Mouse (Mus musculus): Measurements from ENCODE around the gene Gm21761. TPM values are rescaled to one million over a fixed set of nuclear protein-coding genes. Genes with fewer than 3 reads are reported as not detected.

Gene Gm21761
- total RNA-seq, 2 experiments from 2014 or later, result not detected

Other genes with a start within 250 kb of the Gm21761 start
- 20.1 and 21.7 TPM in 2 replicates for gene Hmgcs1, start 238.9 kb downstream of the Gm21761 start, total RNA-seq (2015)
- 26.5 and 34.3 TPM in 2 replicates for gene Hmgcs1, start 238.9 kb downstream of the Gm21761 start, total RNA-seq (2017)
- gene Nim1k, start 173.4 kb downstream of the Gm21761 start, total RNA-seq (2015), result 0.59 and 1.3 TPM in 2 replicates
- gene Nim1k, start 173.4 kb downstream of the Gm21761 start, total RNA-seq (2017), result 0.50 and 0.54 TPM in 2 replicates
- 59.6 and 67.6 TPM in 2 replicates for gene Zfp131, start 138.4 kb downstream of the Gm21761 start, total RNA-seq (2015)
- gene Zfp131, start 138.4 kb downstream of the Gm21761 start, total RNA-seq (2017), result 50.9 and 64.3 TPM in 2 replicates
- gene AF067063, start 99.1 kb downstream of the Gm21761 start, total RNA-seq (2015), result not detected in 2 replicates
- not detected in 2 replicates for gene AF067063, start 99.1 kb downstream of the Gm21761 start, total RNA-seq (2017)
- gene D13Ertd608e, start 93.3 kb downstream of the Gm21761 start, total RNA-seq (2015), result not detected in 2 replicates
- not detected in 2 replicates for gene D13Ertd608e, start 93.3 kb downstream of the Gm21761 start, total RNA-seq (2017)
- gene Tcstv1, start 34.5 kb downstream of the Gm21761 start, total RNA-seq (2015), result not detected in 2 replicates
- gene Tcstv1, start 34.5 kb downstream of the Gm21761 start, total RNA-seq (2017), result not detected in 2 replicates
- gene B020031M17Rik, start 21.5 kb upstream of the Gm21761 start, total RNA-seq (2015), result not detected in 2 replicates
- gene B020031M17Rik, start 21.5 kb upstream of the Gm21761 start, total RNA-seq (2017), result not detected in 2 replicates
- 3.7 TPM in 1 of 2 replicates, not detected in the other for gene Gm36079, start 97.7 kb upstream of the Gm21761 start, total RNA-seq (2015)
- gene Gm36079, start 97.7 kb upstream of the Gm21761 start, total RNA-seq (2017), result not detected in 2 replicates
- 70.2 and 71.3 TPM in 2 replicates for gene Gm21188, start 122.9 kb upstream of the Gm21761 start, total RNA-seq (2015)
- 34.4 and 35.7 TPM in 2 replicates for gene Gm21188, start 122.9 kb upstream of the Gm21761 start, total RNA-seq (2017)
- not detected in 2 replicates for gene Gm20767, start 211.0 kb upstream of the Gm21761 start, total RNA-seq (2015)
- gene Gm20767, start 211.0 kb upstream of the Gm21761 start, total RNA-seq (2017), result not detected in 2 replicates
- gene Gm21818, start 243.2 kb upstream of the Gm21761 start, total RNA-seq (2015), result not detected in 2 replicates
- not detected in 2 replicates for gene Gm21818, start 243.2 kb upstream of the Gm21761 start, total RNA-seq (2017)